Mouse (Mus musculus) layer of hippocampus, adult 11-12 months (tissue): ENCODE measurements at regions not wholly inside any gene's neighbourhood (a gene's known extent, or its start where the extent isn't known, plus 50 kb on each side); places are given as distances from the start of the nearest gene placed in this dataset.
"Not testable (repeated sequence)": the region's sequence is repeated elsewhere in the genome, so short reads cannot be mapped to it uniquely, and the experiment has no call there.

ENCODE experiments used
- DNase-seq: peaks from one replicate; pipeline ENCODE4 v3.0.0; 2022; ENCODE audit warnings: low spot score

DNA sequence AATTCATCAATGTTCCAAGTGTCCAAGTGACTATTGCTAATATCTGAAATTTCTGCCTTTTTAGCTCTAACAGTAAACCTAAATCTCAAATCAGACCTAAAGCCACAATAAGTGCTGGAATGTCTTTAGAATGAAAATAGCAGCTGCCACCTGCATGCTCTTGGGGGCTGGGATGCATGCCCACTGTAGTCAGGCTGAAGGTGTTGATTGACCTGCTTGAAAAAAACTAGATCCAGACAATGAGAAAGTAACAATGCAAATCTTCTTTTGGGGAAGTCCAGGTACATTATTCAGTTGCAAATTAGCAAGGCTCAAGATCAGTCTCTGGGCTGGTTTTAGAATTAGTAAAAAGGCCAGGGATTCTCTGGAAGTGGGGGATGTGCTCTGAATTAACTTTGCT lies 1759.9 kb upstream of the Slc39a10 start:
- DNase-seq, result not testable (repeated sequence)

DNA sequence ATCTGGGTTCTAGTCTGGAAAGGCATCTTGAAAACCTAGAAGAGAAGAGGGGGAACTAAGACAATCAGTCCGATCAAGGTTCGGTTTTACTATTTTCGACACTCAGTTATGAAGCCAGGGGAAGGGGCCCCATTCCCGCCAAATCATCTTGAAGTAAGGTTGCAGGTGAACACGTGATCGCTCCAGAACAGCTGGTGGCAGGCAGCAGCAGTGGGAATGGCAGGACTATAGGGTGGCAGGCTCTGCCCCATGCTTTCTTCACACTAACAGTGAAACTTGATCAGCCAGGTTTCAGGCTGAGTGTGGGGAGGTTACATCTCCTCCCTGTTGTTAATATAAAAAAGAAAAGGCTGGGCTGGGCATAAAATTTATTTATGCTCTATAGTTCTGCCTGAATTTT lies 1758.7 kb upstream of the Slc39a10 start:
- no peak for DNase-seq

DNA sequence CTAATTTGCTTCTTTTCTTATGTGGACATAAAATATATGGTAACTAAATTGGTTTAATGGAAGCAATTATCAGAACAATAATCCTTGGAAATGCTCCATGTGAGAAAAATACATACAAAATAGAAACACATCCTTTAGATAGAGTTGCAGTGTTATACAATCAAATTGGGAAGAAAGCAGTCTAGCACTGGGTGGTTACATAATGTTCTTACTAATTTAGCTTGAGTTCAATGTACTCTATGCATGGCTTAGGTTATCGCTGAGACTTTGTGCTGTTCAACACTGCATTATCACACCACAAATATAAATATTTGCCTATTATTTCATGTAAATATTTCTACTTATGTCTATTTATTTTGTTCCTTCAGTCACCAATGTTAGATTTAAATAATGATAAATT lies 1724.5 kb upstream of the Slc39a10 start:
- no peak for DNase-seq

DNA sequence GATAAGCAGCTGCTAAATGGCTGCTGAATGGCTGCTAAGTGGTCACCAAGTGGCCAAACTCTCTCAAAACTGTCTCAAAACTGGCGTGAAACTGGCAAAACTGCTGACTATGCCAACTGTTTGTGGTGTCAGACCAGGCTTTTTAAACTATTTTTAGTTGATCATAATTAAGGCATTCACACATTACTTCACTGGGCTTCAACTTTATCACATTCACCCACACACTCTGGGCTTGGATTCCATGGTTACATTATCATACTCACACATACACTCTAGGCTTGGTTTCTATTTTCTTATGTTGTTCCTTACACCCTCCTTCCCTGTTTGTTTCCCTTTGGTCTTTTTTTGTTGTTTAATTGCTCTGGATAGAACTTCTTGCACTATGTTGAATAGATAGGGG lies 1716.4 kb upstream of the Slc39a10 start:
- peak; percentile 9 for DNase-seq
